ENCODE assay signal across 25 mouse cellular contexts in genomic region chr12:103660076-103660475, GRCm38 (mm10). TPM values are rescaled to one million over a fixed set of nuclear protein-coding genes. Genes with fewer than 3 reads are reported as not detected.
"Had no signal": no experiment of that assay in that cellular context is flagged by ENCODE, and none has a peak within 500 bp of the region (broad histone marks: within the 10 kb centered on the region; RNA-seq: fewer than 3 reads in every experiment).

No protein-coding gene starts in this region.

- H3K27ac ChIP-seq: lung, embryonic 15.5 days; macrophage; midbrain, embryonic 13.5 days; midbrain, embryonic 15.5 days; neural tube, embryonic 12.5 days; stomach, embryonic 15.5 days; stomach, postnatal 0 days had no signal

- H3K9me3 ChIP-seq: lung, embryonic 15.5 days; midbrain, embryonic 13.5 days; midbrain, embryonic 15.5 days; neural tube, embryonic 12.5 days; stomach, embryonic 15.5 days had no signal

- H3K36me3 ChIP-seq: lung, embryonic 15.5 days; midbrain, embryonic 13.5 days; midbrain, embryonic 15.5 days; neural tube, embryonic 12.5 days; stomach, embryonic 15.5 days had no signal

- H3K27me3 ChIP-seq: lung, embryonic 15.5 days; megakaryocyte, embryonic 14.5 days; midbrain, embryonic 13.5 days; midbrain, embryonic 15.5 days; neural tube, embryonic 12.5 days; stomach, embryonic 15.5 days had no signal

- H3K4me3 ChIP-seq: lung, embryonic 15.5 days; megakaryocyte, embryonic 14.5 days; midbrain, embryonic 13.5 days; midbrain, embryonic 15.5 days; neural tube, embryonic 12.5 days; stomach, embryonic 15.5 days had no signal

- H3K4me2 ChIP-seq: lung, embryonic 15.5 days; midbrain, embryonic 11.5 days; midbrain, embryonic 13.5 days; midbrain, embryonic 15.5 days; neural tube, embryonic 12.5 days; stomach, embryonic 15.5 days had no signal

- ATAC-seq: lung, postnatal 0 days; midbrain, embryonic 13.5 days; midbrain, embryonic 15.5 days had no signal

- DNase-seq: lung, adult 2 months; lung, postnatal 14 days; lung, postnatal 36 days; right cerebral cortex, postnatal 14 days; thymus, adult 2 months; thymus, postnatal 25 days; thymus, postnatal 4 days had no signal

- H3K4me1 ChIP-seq: megakaryocyte, embryonic 14.5 days; midbrain, embryonic 13.5 days; midbrain, embryonic 15.5 days; neural tube, embryonic 12.5 days; stomach, embryonic 15.5 days had no signal

- H3K9ac ChIP-seq: lung, embryonic 15.5 days; midbrain, embryonic 13.5 days; midbrain, embryonic 15.5 days; neural tube, embryonic 12.5 days; stomach, embryonic 15.5 days had no signal

RNA-seq across cellular contexts. Expression of gene Serpina6, which starts 3.1 kb away (rescaled TPM):
- total RNA-seq: megakaryocyte progenitor cell, adult 5-6 weeks; midbrain, postnatal 0 days; monocyte, adult 5-6 weeks; neutrophil, adult 5-6 weeks had no signal
- polyA plus RNA-seq: lung, adult 2 months; lung, postnatal 0 days; macrophage; midbrain, embryonic 11.5 days; midbrain, embryonic 15.5 days; midbrain, postnatal 0 days; spleen, adult 2 months; stomach, postnatal 0 days; thymus, adult 2 months; urinary bladder, adult 2 months had no signal

RNA-seq across cellular contexts. Expression of gene Serpina16, which starts 15.9 kb away (rescaled TPM):
- total RNA-seq: megakaryocyte progenitor cell, adult 5-6 weeks; midbrain, postnatal 0 days; monocyte, adult 5-6 weeks; neutrophil, adult 5-6 weeks had no signal
- polyA plus RNA-seq: lung, adult 2 months; lung, embryonic 15.5 days; lung, postnatal 0 days; macrophage; midbrain, embryonic 11.5 days; midbrain, embryonic 13.5 days; midbrain, embryonic 15.5 days; midbrain, postnatal 0 days; neural tube, embryonic 12.5 days; neural tube, embryonic 14.5 days; spleen, adult 2 months; stomach, postnatal 0 days; thymus, adult 2 months; urinary bladder, adult 2 months had no signal

RNA-seq across cellular contexts. Expression of gene Serpina10, which starts 28.8 kb away (rescaled TPM):
- total RNA-seq: megakaryocyte progenitor cell, adult 5-6 weeks; midbrain, postnatal 0 days; monocyte, adult 5-6 weeks; neutrophil, adult 5-6 weeks had no signal
- polyA plus RNA-seq: macrophage; midbrain, embryonic 11.5 days; midbrain, embryonic 13.5 days; neural tube, embryonic 14.5 days; testis, adult 2 months; urinary bladder, adult 2 months had no signal

RNA-seq across cellular contexts. Expression of gene Serpina1f, which starts 35.3 kb away (rescaled TPM):
- total RNA-seq: megakaryocyte progenitor cell, adult 5-6 weeks; midbrain, postnatal 0 days; monocyte, adult 5-6 weeks; neutrophil, adult 5-6 weeks had no signal
- polyA plus RNA-seq: lung, adult 2 months; lung, embryonic 15.5 days; lung, postnatal 0 days; macrophage; midbrain, embryonic 11.5 days; midbrain, embryonic 13.5 days; midbrain, embryonic 15.5 days; midbrain, postnatal 0 days; neural tube, embryonic 12.5 days; neural tube, embryonic 14.5 days; stomach, embryonic 15.5 days; stomach, postnatal 0 days; urinary bladder, adult 2 months had no signal
